Mouse (Mus musculus) midbrain, postnatal 0 days (tissue): ENCODE results near the gene Cdc42bpa. TPM values are rescaled to one million over a fixed set of nuclear protein-coding genes. Genes with fewer than 3 reads are reported as not detected.

Experiments used
- ATAC-seq: fragments of 200-750 bp; cut with Nextera tagmentation; 2 replicates; pipeline ENCODE4 v1.8.0; 2017; ENCODE audit warnings: moderate number of reproducible peaks, mild to moderate bottlenecking, moderate TSS enrichment, moderate library complexity; ENCODE audit not compliant: low FRiP score
- DNase-seq: peaks from one replicate; pipeline ENCODE4 v3.0.0-alpha.2; 2015; ENCODE audit warnings: low spot score
- H3K27ac ChIP-seq: fragments of 300-500 bp; sonication (generic); 2 replicates; pipeline ENCODE4 v1.5.1; 2014; ENCODE audit warnings: low read depth, mild to moderate bottlenecking, low read length, mixed read lengths
- H3K27me3 ChIP-seq: fragments of 300-500 bp; sonication (generic); 2 replicates; pipeline ENCODE4 v1.6.1; 2014; ENCODE audit warnings: low read length, control low read depth, mixed read lengths; ENCODE audit not compliant: insufficient read depth
- H3K36me3 ChIP-seq: fragments of 300-500 bp; sonication (generic); 2 replicates; pipeline ENCODE4 v1.6.1; 2014; ENCODE audit warnings: low read length, control low read depth, mixed read lengths; ENCODE audit not compliant: insufficient read depth
- H3K4me1 ChIP-seq: fragments of 300-500 bp; sonication (generic); 2 replicates; pipeline ENCODE4 v1.6.1; 2014; ENCODE audit warnings: mild to moderate bottlenecking, control low read depth, antibody characterized with exemption, low read length, mixed read lengths; ENCODE audit not compliant: insufficient read depth
- H3K4me2 ChIP-seq: fragments of 300-500 bp; sonication (generic); 2 replicates; pipeline ENCODE4 v1.6.1; 2014; ENCODE audit warnings: low read depth, mild to moderate bottlenecking, low read length, mixed read lengths; ENCODE audit not compliant: poor library complexity, severe bottlenecking
- H3K4me3 ChIP-seq: fragments of 300-500 bp; sonication (generic); 2 replicates; pipeline ENCODE4 v1.5.1; 2014; ENCODE audit warnings: low read depth, mild to moderate bottlenecking, low read length, moderate library complexity
- H3K9ac ChIP-seq: fragments of 300-500 bp; sonication (generic); replicated peaks from 2 replicates; pipeline ENCODE4 v1.6.1; 2014; ENCODE audit warnings: mild to moderate bottlenecking, low read length, moderate library complexity, mixed read lengths; ENCODE audit not compliant: poor library complexity, severe bottlenecking
- H3K9me3 ChIP-seq: fragments of 300-500 bp; sonication (generic); 2 replicates; pipeline ENCODE4 v1.6.1; 2016; ENCODE audit warnings: low read length, control low read depth
- CTCF ChIP-seq: IDR thresholded peaks from 2 replicates; pipeline ENCODE4 v1.5.1; 2016; ENCODE audit warnings: antibody characterized with exemption, mild to moderate bottlenecking
- WGBS: fragments of 180-500 bp; shearing (Covaris S2); extraction: QIAGEN DNeasy Blood & Tissue Kit; methylation state at CpG from one replicate; pipeline ENCODE4 v1.1.7; 2014; 5-methylcytosine and 5-hydroxymethylcytosine counted together
- polyA plus RNA-seq: library from polyadenylated mRNA; unstranded; fragments of >200 nt; fragmentation: Nextera tagmentation; extraction: Ambion mirVana; gene quantifications from 2 replicates; pipeline ENCODE4 v1.2.1, GENCODE M21; 2015
- total RNA-seq: library from RNA; depleted of rRNA; stranded (reverse); fragments of >200 nt; gene quantifications from 2 replicates; pipeline ENCODE4 v1.2.3, GENCODE M21; 2014

Cdc42bpa gene
- total and polyA plus RNA-seq, 2 experiments from 2014 or later = 29.3 to 108 TPM

DNA sequence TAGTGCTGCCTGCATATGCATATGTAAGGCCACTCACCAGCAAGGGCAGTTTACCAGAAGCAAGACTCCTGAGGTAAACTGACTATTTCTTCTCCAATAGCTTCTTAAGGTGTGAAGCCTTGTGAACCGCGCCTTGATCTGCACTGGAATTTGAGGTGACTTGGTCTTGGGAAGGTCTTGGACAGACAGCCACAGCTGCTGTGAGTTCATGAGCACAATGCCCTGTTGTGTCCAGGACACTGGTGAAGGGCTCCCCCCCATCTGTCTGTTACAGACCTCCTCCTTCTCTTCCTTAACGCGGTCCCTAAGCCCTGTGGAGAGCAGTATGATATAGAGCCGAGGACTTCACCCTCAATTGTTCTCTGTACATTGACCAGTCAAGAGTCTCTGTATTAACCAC, 138.2 kb downstream of the Cdc42bpa start:
- no peak for DNase-seq
- Histone ChIP-seq H3K4me1 (no peaks in the 10 kb centered on the region), H3K9ac (no peak overlapping the region), H3K36me3 (peaks cover 17% of the 10 kb centered on the region), H3K27me3 (no peaks in the 10 kb centered on the region), H3K4me3 (no peak overlapping the region), H3K4me2 (no peak overlapping the region), H3K9me3 (no peaks in the 10 kb centered on the region), H3K27ac (no peak overlapping the region)
- TF ChIP-seq CTCF = no peak
- no peak for ATAC-seq
- WGBS = 98% methylated on average over 5 of the region's 5 CpGs

DNA sequence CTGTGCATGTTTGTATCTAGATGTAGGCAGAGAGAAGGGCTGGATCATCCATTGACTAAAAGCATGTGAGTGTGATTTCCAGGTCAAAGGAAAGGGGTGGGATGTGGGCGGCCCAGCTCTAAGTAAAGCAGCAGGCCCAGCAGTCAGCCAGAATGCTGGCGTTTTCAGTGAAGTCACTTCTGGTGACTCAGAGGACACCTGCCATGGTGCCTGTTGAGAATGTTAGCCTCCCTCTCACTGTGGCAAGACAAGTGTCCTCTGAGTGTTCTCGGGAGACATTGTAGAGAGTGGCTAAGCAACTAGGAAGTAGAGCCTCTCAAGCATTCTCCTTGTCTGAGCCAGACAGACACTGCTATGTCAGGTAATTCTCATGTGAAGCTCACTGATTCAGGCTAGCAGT, 144.3 kb downstream of the Cdc42bpa start:
- Histone ChIP-seq H3K27ac (no peak overlapping the region), H3K9me3 (no peaks in the 10 kb centered on the region), H3K4me3 (no peak overlapping the region), H3K9ac (no peak overlapping the region), H3K36me3 (peaks cover 3% of the 10 kb centered on the region; the same call in 1 of the 2 replicates), H3K27me3 (no peaks in the 10 kb centered on the region), H3K4me1 (no peaks in the 10 kb centered on the region), H3K4me2 (no peak overlapping the region)
- TF ChIP-seq CTCF = no peak
- WGBS = 58% methylated on average over 3 of the region's 3 CpGs
- ATAC-seq = no peak
- DNase-seq = no peak

DNA sequence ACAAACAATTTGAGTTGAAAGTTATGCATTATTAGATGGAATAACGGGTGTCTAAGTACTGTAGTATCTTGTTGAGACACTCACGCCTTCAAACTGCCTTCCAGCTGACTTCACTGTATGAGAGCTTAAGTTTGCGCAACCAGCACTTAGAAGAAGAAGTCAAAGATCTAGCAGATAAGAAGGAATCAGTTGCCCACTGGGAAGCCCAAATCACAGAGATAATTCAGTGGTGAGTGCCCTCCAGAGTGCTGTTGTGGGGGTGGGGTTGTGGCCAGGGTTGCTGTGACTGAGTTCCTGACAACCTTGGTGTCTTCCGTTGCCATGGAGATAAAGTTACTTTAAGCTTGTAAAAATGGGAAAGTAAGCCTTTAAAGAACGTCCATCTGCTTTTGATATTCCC, 148.8 kb downstream of the Cdc42bpa start:
- no peak overlapping the region for H3K9ac ChIP-seq
- H3K4me1 ChIP-seq = no peaks in the 10 kb centered on the region
- TF ChIP-seq CTCF = no peak
- ATAC-seq (no peak), DNase-seq (no peak)
- no peaks in the 10 kb centered on the region for H3K27me3 ChIP-seq
- no peaks in the 10 kb centered on the region for H3K9me3 ChIP-seq
- WGBS = 55% methylated on average over 5 of the region's 5 CpGs
- H3K36me3 ChIP-seq = no peaks in the 10 kb centered on the region; the same call in 1 of the 2 replicates
- no peak overlapping the region for H3K4me2 ChIP-seq
- H3K4me3 ChIP-seq = no peak overlapping the region
- no peak overlapping the region for H3K27ac ChIP-seq

DNA sequence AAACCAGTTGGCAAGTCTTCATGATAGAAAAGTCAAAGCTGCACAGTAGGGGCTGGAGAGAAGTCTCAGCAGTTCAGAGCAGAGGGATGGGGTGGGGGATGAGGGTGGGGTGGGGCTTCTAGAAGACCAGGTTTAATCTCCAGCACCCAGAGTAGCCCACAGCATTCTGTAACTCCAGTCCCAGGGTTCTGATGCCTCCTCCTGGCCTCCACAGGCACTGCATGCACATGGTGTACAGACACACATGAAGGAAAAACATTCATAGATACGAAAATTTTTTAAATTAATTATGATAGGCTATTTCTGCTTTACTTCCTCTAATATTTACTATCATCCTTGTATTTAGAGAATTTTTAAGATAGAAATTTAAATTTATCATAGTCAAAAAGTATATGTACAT, 156.3 kb downstream of the Cdc42bpa start:
- no peak overlapping the region for H3K9ac ChIP-seq
- peak; percentile 59 for TF ChIP-seq CTCF
- H3K27me3 ChIP-seq = no peaks in the 10 kb centered on the region
- DNase-seq (no peak), ATAC-seq (no peak)
- H3K4me2 ChIP-seq = no peak overlapping the region
- H3K27ac ChIP-seq = no peak overlapping the region
- no peaks in the 10 kb centered on the region for H3K36me3 ChIP-seq
- no peaks in the 10 kb centered on the region for H3K9me3 ChIP-seq
- H3K4me3 ChIP-seq = no peak overlapping the region
- H3K4me1 ChIP-seq = no peaks in the 10 kb centered on the region
- WGBS = 76% methylated on average over 1 of the region's 1 CpGs

DNA sequence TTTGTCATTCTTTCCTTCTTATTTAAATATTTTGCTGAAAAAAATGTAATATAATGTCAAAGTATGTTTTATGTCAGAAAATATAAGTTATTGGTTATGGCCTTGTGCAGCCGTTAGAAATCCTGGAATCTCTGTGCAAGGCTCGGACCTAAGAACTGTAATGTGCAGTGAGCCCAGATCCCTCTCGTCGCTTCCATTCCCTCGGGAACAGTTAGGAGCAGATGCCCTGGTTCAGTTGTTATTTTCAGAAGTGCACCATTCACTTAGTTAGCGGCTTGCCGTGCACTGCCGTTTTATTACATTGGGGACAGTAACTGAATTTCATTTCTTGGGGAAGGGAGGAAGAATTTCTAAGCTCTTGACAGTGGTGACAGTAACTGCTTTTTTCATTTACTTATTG, 158.0 kb downstream of the Cdc42bpa start:
- 79% methylated on average over 8 of the region's 8 CpGs for WGBS
- no peaks in the 10 kb centered on the region for H3K9me3 ChIP-seq
- no peak overlapping the region for H3K4me2 ChIP-seq
- H3K4me3 ChIP-seq = no peak overlapping the region
- no peak overlapping the region for H3K9ac ChIP-seq
- no peaks in the 10 kb centered on the region for H3K27me3 ChIP-seq
- no peaks in the 10 kb centered on the region for H3K4me1 ChIP-seq
- ATAC-seq (no peak), DNase-seq (peak; percentile 14)
- H3K36me3 ChIP-seq = no peaks in the 10 kb centered on the region
- no peak for TF ChIP-seq CTCF
- no peak overlapping the region for H3K27ac ChIP-seq

GRCm38 (mm10) chr1:180128077-180128792, 168.0 kb downstream of the Cdc42bpa start:
- no peak overlapping the region for H3K9ac ChIP-seq
- no peak overlapping the region for H3K27ac ChIP-seq
- DNase-seq = no peak
- H3K4me2 ChIP-seq = no peak overlapping the region
- no peaks in the 10 kb centered on the region for H3K9me3 ChIP-seq
- no peaks in the 10 kb centered on the region for H3K27me3 ChIP-seq
- ATAC-seq = no peak
- no peak overlapping the region for H3K4me3 ChIP-seq
- WGBS = 98% methylated on average over 5 of the region's 5 CpGs
- no peak for TF ChIP-seq CTCF
- no peaks in the 10 kb centered on the region for H3K4me1 ChIP-seq
- H3K36me3 ChIP-seq = peaks cover 7% of the 10 kb centered on the region
